Mouse (Mus musculus): ENCODE measurements around the gene 2700049A03Rik.

The 2700049A03Rik gene

DNA sequence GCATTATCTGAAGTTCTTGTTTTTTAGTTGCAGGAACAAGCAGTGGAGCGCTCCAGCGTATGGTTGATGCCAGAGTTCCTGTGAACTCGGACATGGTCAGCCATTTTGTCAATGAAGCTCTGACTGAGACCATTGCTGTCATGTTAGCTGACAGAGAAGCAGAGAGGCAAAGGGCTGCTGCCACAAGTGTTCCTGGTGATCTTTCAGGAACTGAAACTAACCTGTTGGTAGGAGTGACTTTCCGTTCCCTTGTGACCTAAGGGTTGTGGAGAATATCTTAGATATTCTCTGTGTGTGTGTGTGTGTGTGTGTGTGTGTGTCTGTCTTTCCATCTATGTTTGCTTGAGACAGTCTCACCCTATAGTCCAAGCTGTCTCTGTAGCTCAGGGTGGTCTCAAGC, 47.7 kb downstream of the 2700049A03Rik start:
- DNase-seq = no peak

DNA sequence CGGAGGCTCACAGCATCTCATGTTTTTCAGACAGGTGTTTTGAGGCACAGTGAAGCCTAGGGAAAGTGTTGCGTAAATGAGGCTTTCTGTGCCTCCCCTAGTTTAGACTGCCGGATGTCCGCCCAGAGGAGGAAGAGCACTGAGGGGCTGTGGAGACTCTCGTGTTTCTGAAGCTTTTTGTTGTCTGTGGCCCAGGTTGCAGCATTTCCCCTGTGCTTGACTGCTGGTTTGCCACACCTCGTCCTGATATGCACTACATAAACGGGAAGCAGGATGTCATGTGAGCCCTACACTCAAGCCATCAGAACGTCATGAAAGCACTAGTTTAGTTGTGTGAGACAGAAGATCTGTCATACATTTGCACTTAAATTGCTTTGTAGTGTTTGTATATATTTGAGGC, 56.1 kb downstream of the 2700049A03Rik start:
- no peak for DNase-seq

DNA sequence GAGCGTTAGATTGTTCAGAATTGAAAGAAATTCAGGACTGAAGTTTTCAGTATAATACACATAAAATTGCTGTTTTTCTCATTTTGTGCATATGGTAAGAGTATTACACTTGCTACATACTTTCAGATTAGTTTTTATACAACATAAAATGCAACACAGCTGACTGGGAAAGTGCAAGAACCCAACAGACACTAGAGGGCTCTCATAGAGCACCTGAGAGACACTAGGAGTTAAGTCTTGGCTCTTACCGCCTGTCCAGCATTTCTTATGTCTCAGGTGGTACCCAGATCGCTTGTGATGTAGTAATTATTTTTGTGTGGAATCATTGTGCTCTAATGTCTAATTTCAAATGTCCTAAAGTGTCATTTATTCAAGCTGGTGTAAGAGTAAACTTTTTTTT, 61.0 kb downstream of the 2700049A03Rik start:
- no peak for DNase-seq

DNA sequence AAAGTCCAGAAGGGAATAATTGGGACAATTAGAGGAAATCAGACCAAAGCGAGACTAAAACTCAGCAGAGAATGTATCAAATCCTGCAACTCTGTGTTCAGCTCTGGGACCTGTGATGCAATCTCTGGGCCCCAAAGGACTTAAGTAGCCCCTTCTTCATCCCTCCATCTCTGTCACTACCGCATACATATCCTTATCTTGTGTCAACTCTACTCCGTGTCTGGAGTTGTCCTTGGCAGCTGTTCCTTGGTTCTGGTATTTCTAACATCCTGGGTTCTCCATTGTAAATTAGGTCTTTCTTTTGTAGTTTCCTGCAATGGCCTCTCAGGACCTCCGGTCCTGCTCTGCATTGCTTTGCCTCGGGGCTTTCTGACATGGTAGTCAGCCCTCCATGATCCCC, 65.1 kb downstream of the 2700049A03Rik start:
- DNase-seq = no peak

DNA sequence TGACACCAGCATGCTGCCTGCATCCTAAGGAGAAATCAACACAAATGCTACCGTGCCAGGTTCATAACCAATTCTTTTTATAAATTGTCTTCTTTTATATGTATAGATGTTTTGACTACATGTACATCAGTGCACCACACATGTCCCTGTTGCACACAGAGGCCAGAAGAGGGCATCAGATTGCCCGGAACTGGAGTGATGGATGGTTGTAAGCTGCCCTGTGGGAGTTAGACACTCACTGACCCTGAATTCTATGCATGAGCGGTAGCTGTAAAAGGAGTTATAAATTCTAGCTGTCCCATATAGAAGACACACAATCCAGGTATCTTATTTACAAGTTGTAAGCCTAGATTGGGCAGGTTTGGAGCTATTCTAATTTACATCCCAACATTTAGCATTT, 67.7 kb downstream of the 2700049A03Rik start:
- DNase-seq = no peak

DNA sequence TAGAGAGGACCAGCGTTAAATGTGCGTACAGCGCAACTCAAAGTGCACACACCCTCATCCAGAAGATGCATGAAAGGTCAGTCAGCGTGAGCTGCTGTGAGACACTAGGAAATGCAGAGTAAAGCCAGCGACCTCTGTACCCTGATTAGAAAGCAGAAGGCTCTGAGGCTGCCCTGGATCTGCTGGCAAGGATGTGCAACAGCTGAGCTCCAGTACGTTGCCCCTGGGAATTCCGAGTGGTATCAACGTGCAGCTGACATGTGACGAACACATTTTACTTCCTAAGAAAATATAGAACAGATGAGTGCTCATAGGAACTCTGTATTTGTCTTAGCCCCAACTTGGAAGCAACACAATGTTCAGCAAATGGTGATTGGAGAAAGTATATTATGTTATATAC, 80.5 kb downstream of the 2700049A03Rik start:
- no peak for DNase-seq

DNA sequence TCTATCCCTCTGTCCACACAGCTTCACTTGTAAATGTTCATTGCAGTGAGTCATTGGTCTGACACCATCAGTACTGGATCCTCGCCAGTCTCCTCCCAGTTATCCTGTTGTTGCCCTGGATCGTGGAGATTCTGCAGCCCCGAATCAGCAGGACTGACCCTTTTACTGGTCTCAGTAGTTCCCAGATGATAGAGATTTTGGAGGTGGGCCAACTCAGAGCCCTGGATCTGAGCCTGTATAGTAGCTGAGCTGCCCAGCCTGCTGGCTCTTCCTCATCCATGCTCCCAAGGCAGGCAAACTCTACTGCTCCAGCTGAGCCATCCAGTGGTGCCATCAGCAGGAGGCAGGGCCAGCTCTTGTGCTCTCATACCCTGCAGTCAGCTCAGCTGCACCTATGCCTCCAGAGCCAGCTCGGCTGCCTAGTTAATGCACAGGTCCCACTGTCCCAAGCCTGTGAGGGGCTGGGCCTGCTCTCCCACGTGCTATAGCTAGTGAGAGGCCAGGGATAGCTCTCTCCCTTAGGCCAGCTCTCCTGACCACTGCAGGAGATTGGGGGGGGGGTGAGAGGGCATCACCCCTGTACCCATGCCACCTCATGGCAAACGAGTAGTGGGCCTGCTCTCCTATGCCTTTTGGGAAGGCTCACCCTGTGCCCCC, 81.3 kb downstream of the 2700049A03Rik start:
- DNase-seq = no peak

DNA sequence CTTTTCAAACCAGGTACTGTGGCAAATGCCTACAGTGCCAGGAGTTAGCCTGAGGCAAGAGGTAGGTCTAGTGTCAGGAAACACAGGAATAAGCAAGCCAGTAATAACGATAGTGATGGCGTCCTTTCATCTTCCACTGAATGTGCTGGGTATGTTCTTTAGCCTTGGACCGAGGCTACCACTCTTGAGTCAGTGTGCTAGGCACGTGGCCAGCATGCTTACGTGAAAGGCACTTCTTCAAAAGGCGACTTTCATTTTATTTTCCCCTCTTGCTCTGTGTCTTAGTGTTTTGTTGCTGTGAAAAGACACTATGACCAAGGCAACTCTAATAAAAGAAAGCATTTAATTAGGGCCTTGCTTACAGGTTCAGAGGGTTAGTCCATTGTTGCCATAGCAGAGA, 86.1 kb downstream of the 2700049A03Rik start:
- DNase-seq = no peak

DNA sequence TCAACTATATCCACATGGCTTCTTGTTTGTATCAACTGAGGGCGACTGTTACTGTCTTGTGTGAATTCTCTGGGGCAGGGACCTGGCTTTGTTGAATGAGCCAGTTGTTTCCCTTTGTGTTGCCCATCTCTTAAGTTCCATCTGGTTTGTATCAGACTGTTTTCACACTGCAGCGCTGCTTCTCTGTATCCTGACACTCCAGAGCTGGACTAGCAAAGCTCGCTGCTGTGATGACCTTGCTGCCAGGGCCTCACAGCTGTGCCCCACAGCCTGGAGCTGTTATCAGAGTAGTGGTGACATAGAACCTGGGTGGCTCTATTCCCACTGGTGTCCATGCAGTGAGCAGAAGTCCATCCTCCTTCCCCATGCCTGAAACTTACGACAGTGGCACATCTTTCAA, 91.1 kb downstream of the 2700049A03Rik start:
- DNase-seq = no peak

DNA sequence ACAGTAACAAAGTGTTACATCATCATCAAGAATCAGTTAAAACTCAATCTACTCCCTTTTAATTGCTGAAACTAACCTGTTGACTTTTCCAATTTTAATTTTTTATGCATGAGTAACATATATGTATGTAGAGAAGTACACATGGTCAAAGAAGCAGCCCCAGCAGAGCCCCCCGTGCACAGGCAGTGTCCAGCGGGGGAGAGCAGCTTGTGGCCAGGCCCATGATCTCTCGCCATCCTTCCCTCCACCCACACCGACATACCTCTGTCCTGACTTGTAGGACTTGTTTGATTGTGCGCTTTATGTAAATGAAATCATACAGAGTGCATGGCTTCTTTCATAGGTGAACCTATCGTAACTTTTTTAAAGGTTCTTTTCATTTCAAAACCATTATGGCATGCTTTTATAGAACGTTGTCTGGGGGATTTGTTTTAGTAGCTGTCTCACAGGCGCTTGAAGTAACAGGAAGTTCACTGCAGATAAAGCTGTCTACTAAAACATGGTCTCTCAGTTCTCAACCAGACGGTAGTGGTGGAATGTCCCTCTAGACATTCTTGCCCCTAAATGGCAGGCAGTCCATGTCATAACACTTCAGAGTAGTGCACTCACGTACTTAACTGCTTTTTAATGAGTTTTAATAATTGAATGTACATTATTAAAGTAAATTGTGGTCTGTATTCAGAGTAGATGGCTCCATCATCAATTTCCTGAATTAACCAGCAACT, 92.4 kb downstream of the 2700049A03Rik start:
- DNase-seq = no peak

DNA sequence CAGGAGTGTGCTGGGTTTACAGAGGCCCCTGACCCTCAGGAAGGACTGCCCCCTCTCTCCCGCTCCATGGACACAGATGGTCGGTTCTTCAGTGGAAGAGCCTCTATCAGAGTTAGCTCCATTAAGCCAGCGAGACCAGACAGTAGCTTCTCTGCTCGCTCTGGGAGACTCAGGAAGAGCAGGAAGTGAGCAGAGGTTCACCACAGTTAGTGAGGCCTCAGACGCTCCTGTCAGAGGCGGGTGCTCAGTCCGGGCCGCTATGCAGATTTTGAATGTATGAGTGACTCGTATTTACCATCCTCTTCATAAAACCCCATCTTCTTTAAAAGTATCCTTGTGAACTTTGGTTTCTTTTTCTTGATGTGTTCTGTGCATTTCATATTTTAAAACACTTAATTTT, 94.9 kb downstream of the 2700049A03Rik start:
- no peak for DNase-seq

DNA sequence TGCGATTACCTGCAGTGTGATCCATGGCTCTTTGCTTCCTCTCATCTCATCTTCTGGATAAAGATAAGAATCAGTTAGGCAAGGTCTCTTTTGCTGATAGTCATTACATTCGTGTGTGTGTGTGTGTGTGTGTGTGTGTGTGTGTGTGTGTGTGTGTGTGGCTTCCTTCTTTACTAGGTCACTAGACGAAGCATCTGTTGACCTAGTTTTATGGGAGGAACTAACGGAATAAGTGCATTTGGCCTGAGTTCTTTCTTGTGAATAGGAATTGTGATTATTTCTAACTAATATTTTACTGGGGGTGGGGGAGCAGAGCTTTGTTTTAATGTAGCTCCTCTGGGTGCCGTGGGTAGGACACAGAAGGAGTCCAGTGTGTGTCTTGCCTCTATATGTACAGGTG, 96.8 kb downstream of the 2700049A03Rik start:
- DNase-seq = no peak

DNA sequence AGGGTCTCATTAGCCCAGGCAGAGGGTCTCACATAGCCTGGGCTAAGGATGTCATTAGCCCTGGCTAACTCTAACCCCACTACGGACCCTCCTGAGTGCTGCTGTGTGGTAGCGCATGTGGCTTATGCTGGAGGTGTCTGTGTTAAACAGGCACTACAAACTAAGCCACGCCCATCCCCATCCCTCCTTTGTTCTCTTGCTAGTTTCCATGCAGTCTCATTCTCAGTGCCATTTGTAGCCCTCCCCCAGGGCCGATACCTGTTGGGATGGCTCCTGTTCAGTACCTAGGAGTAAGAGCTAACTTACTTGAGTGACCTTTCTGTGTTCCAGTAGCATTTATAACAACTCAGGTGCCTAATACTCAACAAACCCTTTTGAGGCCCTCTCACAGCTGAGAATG, 100.4 kb downstream of the 2700049A03Rik start:
- no peak for DNase-seq

DNA sequence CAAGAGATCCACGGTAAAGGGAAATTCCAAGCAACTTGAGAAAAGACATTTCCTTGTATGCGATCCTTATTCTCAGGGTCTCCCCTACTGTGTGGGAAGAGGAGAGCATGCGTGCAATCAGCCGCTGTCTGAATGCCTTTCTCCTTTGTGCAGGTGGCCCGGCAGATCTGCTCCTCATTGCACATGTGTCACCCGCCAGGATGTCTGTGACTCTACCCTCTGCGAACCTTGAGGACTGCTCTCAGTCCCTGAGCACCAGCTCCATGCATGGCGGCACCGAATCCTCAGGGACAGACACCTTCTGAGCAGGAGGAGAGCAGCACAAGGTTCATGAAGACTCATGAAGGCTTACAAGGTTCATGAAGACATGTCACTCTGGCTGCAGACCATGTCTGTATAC, 106.1 kb downstream of the 2700049A03Rik start:
- no peak for DNase-seq

DNA sequence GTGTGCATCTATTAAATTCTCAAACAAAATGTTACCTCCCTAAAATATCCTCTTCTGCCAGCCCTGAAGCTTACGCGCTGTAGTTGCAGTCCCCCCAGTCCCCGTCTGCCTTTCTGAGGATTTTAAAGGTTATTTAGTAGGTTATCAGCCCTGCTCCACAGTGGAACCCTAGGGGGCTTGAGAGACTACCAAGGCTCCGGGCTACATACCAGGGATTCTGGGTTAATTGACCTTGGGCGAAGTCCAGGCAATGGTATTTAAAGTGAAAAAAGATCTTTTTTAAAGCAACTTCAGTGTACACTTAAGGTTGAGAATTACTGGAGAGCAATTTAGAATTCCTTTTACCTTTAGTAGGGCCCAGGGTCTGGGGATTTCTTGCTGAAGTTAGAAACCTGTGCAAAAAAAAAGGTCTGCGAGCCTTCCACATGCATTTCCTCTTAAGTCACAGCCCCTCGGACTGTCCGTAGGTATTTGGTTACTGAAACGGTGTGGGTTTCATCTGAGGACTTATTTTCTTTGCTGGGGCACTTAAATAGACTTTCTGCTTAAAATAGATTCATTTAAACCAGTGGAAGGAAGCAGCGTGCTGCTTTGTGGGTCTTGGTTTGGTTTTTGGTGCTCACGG, 108.2 kb downstream of the 2700049A03Rik start:
- DNase-seq = no peak

DNA sequence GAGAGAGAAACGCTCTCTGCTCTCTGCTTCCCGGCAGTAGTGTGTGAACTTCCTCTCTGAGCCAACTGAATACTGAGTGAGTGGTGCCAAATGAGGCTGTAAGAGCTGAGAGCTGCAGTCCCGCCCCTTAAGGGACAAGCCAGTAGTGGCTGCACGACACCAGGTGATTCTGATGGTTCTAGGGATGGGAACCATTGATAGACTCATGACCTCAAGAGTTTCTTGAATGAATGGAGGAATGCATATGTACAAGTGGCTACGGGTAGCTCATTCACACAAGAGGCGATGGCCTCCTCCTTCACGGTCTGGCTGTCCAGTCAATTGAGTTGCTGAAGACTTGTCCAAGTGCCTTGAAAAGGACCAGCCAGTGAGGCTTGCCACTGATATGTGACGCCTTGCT, 110.5 kb downstream of the 2700049A03Rik start:
- no peak for DNase-seq

DNA sequence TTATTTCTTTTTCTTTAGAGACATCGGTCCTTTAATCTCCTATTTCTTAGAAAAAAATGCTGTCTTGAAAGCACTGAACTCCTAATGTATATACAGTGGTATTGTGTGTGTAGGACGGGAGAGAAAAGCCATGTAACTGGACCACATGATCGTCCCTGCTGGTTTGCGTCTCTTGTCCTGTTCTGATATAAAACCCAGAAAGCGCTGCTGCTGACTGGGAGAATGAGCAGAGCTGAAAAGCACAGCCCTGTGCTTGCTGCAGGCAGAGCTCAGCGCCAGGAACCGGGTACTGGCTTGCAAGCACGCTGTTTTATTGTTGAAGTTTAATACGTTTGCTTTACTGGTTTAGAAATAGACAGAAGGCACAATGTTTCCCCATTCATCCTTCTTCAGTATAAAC, 112.7 kb downstream of the 2700049A03Rik start:
- DNase-seq = no peak

DNA sequence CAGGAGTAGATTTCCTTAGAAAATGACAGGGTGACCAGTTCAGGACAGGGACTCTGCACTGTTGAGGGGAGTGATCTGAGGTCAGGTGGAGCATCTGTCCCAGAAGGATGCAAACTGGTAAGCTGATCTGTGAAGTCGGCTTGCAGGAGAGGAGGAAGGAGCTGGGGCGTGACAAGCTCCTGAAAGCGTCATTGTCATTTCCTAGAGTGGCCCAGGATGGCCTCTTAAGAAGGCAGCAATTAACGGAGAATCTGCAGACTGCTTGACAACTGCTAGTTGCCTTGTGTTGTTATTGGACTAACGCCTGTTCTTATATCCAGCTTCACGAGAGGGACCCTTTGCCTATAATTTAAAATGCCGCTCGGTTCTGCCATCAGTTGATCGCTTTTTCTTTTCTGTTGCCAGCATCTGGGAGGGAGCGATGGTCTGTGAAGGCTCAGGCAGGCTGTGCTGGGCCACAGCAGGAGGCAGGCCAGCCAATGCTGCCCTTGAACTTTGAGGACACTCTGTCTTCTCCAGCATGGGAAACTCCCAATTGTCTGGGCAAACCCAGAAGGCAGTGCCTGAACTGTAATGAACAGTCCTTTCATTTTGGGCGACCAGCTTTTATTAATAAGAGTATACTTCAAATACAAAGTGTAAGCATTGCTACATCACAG, 116.0 kb downstream of the 2700049A03Rik start:
- DNase-seq = no peak

DNA sequence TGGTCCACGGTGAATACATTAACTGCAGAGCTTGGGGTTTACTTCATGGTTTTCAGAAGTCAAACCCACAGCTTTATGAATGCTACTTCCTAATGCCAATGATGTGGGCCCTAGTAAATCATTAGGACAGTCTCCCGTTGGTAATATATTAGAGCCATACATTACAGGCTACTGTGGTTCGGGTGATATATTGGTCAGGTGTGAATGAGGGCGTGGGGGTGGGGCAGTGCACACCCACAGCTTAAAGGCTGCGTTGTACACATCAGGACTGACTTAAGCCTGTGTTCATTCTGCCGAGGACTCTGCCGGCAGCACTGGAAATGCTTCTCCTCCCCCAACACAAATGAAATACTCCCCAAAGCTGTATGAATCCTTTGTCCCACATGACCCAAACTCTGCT, 118.1 kb downstream of the 2700049A03Rik start:
- DNase-seq = no peak

DNA sequence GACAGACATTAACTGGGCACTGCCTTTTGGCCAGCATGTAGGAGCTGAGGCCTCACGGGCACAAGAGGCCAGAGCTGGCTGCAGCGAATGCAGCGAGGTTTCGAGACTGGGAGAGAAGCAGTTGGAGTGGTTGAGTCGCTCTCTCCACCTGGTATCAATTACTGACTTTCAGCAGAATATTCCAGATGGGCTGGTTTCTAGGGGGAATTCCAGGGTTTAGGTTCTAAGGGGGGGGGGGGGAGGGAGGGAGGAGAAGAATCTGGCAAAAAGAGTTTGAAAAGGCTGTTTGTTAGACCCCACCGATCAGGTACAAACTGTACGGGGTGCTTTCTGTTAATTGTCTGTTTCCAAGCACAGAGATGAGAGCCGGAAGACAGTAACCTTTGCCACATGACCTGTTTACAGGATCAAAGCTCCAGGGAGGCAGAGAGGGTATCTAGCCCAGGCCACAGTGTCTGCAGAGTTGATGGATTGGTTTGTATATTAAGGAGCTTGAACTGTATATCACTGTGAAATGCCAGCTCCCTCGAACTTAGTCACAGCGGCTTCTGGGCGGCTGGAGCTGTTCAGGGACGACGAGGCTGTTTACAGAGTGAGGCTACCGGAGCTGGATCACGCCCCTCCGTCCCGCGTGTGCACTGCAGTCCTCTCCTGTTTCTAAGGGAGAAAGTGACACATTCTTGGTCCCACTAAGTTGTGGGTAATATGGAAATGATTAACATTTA, 121.7 kb downstream of the 2700049A03Rik start:
- no peak for DNase-seq

DNA sequence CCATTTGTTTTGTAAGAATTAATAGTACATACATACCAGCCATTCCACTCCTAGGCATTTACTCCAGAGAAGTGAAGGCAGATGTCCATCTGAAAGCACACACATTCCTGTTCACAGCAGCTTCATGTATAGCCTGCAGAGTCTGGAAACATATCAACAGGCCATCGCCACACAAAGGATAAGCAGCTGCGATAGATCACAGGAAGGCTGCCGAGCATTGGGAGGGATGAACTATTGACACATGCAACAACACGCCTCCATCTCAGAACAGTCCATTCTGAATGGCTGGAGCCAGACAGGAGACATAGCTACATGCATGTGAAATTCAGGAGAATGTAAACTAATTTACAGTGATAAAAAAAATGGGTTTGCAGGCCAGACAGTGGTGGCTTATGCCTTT, 127.6 kb downstream of the 2700049A03Rik start:
- no peak for DNase-seq

DNA sequence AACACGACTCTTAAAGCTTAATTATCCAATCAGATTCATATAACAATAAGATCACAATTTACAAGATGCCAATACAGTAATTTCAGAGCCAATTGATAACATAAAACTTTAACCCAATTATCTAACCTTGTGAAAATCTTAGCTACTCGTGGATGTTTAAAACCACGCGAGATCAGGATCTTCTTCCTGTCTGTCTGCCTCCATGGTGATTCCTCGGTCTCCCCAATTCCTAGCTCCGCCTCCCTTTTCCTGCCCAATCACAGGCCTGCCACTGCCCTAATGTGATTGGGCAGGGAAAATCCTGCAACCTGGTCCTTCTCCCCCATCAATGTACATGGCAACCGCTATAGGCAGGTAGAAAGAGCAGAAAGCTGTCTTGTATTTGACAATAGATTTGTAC, 132.7 kb downstream of the 2700049A03Rik start:
- DNase-seq = no peak

DNA sequence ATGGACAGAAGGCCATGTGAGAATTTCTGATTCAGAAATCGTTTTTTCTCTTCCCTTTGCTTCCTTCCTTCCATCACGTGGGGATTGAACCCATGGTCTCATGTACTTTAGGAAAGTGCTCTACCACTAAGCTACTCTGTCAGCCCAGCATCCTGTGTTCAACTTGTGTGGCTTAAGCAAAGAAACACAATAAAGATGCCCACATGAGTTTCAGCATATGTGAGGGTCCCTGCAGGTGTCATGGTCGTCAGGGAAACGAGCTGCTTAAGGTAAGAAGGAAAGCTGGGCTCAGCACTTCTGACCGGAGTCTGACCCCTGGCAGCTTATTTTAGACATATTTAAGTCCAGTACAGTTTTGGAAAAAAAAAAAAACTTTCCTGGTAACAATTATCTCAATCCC, 134.5 kb downstream of the 2700049A03Rik start:
- DNase-seq = no peak
